Mouse (Mus musculus) inflammation-experienced regulatory T-cells, adult 6 months (primary cell): ENCODE results near the gene Rims4. TPM values are rescaled to one million over a fixed set of nuclear protein-coding genes. Genes with fewer than 3 reads are reported as not detected.

Source experiments
- ATAC-seq: one replicate; pipeline ENCODE4 v1.8.0; 2017
- polyA plus RNA-seq, 3 experiments: library from polyadenylated mRNA; unstranded; fragments of 100-300 nt; shearing (Covaris generic); gene quantifications; one replicate each; pipeline ENCODE4 v1.2.1; 2017

The Rims4 gene
- polyA plus RNA-seq, 3 experiments from 2014 or later = not detected

DNA sequence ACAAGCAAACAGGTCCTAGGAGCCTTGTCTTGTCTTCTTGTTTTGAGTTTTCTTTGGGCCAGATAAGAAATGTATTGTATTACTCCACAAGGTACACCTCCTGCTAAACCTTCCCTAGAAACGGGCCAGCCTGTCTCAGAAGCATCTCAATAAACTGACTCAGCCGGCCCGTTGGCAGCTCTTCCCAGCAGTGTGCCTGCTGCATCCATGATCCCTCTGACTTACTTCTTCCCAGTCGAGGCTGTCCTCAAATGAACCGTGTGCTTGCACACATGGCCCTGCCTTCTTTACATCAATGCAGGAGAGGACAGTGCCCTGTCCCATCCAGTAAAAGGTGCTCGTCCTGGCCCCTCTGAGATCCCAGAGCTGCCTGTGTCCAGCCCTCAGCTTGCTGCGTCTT is 8.9 kb downstream of the Rims4 start:
- ATAC-seq = no peak

DNA sequence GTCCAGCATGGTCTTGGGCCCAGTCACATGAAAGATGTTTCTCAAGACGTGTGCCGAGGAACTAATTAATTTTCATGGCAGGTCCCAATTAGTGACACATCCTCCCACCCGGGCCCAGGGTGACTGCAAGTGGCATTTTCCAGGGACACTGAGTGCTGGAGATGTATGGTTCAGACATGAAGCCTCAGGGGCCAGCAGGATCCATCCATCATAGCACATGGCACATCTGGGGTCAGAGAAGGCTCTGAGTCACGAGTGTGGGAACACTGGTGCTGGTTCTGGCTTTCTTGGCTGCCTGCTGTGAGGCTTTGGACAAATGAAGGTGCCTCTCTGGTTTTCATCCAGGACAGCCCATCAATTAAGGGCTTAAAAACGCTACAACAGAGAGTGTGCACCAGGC is 11.4 kb downstream of the Rims4 start:
- ATAC-seq = no peak

DNA sequence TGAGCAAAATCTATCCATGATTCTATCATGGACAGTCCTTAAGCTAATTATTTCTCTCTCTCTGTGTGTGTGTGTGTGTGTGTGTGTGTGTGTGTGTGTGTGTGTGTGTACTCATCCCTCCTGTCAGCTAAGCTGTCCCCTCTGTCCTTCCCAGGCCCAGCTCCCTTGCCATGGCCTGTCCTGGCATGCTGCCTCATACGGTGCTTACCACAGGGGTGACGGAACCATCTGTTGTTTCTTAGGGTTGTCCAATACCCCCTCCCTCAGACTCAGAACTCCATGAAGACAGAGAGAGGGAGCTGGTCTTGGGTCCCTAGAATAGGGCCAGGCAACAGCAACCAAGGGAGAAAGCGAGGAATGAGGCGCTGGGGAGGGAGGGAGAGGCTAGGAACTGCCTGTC is 14.2 kb downstream of the Rims4 start:
- ATAC-seq = no peak

DNA sequence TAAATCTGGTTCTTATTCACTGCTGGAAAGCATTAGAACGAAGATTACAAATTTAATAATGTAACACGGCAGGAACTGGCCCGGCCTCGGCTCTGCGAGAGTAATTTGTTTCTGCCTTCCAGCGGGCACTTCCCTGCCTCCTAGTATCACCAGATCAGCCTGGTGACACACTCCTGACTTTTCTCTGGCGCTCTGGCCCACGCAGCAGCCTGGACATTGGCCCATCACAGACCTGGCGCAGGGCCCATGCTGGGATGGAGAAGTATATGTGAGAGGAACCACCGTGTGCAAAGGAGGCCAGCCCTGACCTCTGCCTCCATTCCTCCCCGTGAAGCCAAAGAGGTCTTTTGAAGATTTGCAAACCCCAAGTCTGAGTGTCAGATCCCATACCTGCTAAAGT is 15.0 kb downstream of the Rims4 start:
- ATAC-seq = no peak

DNA sequence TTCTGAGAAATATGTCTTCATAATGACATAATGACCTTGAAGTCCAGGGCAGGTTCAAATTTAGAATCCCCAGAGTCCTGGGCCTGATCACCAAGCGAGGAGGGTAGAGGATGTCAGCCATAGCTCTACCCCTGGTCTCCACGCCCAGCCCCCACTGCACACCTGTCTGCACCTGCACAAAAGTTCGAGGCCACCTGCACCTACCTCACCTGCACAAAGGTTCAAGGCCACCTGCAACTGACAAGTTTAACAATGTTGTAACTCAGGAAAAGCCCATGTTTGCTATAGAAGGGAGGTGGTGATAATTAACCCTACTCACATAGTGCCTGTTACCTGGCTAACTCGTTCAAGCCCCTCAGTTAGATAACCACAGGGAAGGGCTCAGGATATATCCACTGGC is 16.0 kb downstream of the Rims4 start:
- ATAC-seq = no peak

DNA sequence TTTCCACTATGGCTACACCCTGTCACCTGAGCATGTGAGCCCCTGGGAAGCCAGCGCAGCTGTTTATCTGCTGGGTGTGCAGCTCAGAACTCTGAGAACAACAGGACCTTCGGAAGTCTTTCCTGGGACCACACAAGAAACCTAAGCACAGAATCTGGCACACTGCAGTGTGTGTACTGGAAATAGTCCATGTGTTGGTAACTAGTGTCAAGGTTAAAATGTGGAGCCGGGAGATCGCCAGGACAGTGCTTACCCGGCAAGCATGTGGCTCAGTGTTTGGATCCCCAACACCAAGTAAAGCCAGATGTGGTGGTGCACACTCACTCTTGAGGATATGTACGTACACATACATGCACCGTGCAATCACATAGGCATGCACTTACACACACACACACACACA is 17.4 kb downstream of the Rims4 start:
- ATAC-seq = no peak

DNA sequence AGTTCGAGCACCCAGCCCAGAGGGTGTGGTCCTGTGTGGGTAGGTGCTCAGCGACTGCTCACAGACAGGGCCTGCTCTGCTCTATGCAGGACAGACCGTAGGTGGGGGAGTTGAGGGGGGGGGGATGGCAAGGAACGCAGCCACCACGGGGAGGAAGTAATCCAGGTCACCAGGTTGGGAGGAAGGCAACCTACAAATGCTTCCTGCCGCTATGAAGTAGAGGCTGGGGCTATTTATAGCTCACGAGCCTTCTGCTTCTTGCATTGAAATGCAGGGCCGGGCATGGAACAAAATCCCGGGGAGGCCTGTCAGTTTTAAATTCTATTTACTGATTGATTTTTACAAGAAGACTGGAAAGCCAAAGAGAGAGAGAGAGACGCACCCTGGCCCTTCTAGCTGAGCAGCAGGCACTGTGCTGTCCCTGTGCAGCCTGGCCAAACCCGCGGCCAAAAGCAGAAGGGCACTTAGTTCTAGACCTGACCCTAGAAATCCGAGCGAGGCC is 18.5 kb downstream of the Rims4 start:
- no peak for ATAC-seq

DNA sequence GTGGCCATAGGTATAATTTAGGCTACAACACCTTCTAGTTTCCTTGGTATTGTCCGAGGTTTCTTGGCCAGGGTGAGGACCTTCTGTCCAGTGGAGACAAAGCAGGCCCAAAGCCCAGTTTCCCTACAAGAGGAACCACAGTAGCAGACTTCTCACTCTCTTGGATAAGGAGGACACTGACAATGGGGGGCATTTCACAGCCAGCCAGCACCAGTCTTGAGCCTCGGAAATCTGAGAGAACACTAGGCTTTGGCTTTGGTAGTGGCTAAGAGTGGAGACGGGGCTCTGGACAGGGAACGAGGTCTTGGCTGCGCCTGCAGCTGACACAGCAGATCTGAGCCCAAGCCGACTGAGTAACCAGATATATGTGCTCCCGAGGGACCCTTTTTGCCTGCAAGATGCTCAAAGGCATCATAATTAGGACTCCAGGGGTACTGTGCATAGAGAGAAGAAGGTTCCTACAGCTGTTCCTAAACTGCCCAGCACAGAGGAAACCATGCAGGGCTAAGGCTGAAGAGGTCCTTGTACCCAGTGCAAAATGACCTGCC is 20.4 kb downstream of the Rims4 start:
- ATAC-seq = no peak

DNA sequence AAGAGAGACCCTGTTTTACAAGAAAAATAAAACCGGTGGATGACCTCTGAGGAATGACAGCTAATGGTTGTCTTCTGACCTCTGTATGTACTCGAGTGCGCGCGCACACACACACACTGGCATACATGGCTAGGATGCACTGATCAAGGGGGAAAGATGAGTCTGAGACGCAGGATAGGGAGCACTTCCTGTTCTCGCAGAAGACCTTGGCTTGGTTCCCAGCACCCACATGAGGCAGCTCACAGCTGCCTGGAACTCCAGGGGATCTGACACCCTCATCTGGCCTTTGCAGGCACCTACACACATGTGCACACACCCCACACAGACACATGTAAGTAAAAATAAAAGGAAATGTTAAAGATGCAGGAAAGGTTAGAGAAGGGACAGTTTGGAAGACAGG is 21.5 kb downstream of the Rims4 start:
- no peak for ATAC-seq

DNA sequence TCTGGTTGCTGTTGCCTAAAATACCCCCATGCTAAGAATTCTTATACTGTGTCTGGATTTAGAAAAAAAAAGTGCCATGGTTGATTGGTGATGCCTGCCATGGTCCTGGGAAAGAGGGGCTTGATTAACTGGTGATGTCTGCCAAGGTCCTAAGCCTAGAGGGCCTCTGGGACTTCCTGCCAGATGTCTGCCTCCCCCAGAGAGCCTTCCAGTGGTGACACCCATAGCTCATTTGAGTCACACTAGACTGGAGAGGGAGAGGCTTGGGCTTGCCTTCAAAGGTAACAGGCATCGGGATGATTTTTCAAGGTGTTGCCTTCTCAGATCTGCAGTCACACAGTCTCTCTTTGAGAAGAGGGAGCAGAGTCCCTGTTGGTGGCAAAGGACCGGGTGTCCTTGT is 23.3 kb downstream of the Rims4 start:
- no peak for ATAC-seq

DNA sequence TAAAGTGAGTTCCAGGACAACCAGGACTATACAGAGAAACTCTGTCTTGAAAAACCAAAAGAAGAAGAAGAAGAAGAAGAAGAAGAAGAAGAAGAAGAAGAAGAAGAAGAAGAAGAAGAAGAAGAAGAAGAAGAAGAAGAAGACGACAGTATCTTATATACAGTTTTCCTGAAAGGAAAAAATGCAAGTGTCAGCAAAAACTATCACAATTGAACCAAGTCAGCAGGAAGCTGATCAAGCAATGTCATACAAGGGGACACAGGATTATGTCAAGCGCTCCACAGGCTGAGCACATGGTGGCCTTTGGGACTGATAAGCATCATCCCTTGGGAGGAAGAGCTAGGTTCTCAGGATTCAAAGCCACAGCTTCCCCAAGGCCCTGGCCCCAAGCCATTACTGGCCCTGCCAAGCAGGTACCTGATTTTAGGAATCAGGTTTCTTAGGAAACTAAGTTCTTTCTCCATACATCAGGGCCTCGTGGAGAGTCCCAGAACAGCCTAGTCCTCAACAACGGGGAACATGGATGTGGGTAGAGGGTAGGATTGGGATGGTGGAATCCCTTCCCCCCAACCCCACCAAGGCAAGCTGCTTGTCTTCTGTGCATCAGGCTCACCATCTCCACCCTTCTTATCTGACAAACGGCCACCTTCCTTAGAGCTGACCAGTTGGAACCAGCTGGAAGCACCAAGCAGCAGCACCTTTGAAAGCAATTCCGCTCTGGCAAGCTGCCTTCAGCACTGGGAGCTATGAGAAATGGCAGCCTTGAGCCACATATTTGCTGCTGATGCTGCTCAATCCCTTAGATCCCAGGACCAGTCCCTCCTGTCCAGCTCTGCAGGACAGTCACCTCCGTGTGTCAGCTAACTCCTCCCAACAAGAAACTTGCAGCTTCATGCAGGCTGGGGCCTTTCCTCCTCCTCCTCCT is 24.8 kb downstream of the Rims4 start:
- ATAC-seq = no peak

DNA sequence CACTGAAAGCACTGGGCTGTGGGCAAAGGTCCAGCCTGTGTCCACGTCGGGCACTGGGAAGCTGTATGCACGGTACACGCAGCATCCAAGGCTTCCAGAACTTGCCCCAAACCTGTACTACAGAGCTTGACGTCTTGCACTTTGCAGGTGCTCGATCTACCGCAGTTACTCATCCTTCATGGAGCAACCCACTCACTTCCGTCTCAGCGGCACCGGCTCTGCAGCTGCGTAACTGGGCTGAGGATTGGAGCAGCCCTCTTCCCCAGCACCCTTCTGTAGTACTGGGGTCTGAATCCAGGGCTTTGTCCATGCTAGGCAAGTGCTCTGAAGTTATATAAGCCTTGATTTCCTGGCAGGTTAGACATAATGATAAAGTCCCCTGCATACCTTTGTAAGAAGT is 27.2 kb downstream of the Rims4 start:
- no peak for ATAC-seq

DNA sequence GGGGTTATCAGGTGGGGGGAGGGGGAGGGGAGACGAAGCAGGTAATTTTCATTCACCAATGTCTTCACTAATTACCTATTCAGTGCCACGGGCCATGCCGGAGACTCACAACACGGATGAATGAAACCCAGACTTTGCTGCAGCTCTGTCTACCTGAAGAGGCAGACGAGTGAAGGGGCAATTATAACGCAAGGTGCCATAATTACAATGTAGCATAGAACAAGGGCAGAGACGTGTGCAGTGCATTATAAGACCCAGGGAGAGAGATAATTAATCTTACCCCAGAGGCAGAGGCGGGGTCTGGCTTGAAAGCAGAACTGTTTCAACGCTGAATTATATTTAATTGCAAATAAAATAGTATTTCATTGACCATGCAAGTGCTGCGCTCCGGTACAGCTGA is 27.9 kb downstream of the Rims4 start:
- no peak for ATAC-seq

DNA sequence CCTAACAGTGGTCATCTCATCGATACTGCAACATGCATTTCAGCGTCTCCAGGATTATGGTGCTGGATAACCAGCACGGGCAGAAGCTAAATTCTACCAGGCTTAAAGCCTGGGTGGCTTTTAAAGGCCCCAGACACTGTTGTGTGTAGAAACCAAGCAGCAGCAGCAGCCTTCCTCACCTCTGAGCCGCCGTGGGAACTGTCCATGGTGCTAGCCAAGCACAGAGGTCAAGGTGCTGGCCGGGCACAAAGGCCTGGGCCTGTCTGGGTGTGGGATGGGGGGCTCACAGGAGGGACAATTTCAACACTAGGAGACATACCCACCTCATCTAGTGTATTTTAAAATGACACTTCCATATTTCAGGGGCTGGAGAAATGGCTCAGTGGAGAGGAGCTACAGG is 29.1 kb downstream of the Rims4 start:
- no peak for ATAC-seq

DNA sequence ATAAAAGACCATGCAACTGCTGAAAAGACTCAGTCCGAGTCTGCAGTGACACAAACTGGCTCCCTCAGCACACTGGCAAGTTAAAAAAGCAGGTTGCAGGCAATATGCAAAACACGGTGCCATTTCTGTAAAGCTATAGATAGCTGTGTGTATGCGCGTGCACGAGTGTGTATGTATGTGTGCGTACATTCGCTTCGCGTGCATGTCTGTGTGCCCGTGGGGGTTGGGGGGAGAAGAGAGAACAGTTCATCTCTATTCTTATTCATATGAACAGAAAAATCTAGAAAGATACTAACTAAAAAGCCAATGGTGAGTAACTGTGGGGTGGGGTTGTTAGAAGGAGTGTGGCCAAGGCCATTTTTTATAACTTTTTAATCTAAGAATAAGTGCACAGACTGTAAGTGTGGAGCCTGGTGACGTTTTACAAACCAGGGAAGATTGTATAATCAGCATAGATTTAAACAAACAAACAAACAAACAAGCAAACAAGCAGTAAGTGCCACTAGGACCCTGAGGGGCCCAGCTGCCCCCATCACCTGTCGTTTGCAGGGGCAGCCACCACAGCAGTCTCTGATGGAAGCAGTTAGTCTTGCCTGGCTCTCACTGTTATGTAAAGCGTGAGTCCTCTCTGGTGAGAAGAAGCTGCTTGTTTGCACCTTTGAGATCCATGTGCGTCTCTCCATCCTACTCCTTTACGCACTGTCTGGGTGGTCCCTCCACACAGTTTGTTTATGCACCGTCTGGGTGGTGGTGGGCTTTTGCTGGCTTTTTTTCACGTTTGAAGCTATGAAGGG is 35.4 kb downstream of the Rims4 start:
- ATAC-seq = no peak

DNA sequence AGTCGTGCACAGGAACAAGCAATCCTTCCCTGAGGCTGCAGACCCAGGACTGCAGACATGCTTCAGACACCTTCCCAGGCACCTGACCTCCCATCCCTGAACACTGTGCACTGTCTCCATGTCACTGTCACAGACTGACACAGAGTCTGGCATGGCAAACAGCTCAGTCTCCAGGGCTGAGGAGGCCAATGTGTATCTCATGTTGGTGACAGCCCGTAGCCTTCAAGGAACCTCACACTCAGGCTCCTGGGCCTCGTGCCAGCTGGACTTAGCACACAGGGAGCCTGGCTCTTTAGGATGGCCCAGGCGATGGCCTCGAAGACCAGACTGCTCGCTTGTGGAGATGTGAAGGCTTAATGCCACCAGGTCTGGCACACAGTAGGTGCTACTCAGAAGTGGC is 37.6 kb downstream of the Rims4 start:
- ATAC-seq = no peak

DNA sequence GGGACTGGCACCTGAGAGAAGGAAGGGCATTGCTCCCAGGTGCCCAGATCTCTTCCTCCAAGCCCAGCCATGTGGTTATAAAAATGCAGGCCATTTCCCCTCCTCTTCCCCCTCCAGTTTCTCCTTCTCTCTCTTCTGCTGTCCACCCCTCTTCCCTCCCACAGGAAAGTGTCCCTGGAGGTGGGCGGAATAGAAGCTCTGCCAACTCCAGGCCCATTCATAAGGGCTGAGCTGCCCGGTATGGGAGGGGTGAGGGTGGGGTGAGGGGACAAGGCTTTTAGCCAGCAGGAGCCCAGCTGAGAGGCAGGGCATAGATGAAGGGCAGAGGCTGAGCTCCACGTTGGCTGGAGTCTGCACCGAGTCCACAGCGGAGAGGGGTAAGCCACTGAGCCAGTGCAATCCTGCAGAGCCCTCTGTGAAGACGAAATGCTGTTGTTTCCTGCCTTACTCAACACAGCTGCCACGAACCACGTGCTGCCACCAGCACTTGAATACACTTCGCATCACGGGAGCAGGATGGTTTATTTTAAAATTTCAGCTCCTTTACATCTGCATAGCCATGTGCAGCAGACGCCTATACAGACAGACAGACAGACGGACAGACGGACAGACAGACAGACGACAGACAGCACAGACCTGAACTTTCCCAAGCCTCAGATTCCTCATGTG is 41.5 kb downstream of the Rims4 start:
- ATAC-seq = no peak

DNA sequence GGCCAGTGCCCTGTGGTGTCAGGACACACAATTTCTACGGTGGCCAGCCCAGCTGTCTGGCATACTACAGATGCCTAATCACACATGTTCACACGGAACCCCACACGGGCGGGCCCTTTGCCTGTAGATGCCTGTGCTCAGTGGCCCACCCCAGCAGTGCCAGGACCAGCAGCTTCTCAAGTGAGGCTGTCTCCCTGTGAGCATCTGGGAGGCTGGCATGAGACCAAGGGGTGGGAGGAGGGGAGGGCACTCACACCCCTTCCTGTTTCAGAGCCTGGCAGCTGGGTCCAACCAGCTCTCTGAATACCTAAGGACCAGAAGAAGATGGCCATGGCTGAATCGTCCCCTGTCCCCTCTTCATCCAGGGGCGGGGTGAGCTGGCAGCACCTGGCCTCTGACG is 43.0 kb downstream of the Rims4 start:
- no peak for ATAC-seq

DNA sequence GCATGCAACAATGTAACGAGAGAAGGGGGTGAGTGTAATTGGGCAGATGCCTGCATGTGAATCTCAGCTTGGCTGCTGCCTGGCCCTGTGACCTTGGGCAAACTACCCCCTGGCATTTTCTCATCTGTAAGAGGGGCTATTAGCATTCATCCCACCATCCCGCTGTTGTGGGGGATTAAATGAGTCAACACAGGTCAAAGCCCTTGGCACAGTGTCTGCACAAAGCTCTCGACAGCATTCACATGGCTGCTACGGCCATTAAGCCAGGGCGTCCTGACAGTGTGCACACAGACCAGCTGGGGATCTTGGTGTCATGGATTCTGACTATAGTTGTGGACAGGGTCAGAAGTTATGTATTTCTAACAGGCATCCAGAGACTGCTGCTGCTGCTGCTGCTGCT is 43.6 kb downstream of the Rims4 start:
- no peak for ATAC-seq

DNA sequence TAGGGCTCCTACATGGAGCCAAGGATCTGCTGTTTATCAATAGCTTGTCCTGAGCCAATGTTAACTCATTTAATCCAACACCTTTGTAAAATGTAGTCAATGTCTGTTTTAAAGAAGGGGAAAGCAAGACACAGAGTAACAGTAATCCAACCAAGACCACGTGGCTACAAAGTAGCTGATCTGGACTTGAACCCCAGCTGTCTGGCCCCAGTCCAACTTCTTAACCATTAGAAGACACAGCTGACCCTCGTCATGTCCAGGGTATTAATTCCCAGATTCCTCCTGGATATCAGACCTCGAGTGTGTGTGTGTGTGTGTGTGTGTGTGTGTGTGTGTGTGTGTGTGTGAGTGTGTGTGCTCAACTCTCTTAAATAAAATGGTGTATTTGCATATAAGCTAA is 46.6 kb downstream of the Rims4 start:
- ATAC-seq = no peak

DNA sequence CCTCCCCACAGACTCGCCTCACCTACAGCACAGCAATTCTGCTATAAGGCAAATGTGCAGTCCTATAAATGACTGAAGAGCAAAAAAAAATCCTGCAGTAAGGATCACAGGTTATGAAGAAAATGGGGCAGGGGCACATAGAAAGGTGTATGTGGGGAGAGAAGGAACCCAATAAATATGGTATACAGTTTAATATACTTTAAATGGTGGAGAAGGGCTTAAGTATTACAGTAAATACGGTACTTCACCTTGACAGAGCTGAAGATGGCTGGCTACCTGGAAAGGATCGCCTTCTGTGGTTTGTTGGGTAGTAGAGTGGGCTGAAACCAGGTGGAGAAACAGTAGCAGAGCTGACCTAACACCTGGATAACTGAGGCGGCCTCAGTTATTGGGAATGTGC is 47.2 kb downstream of the Rims4 start:
- no peak for ATAC-seq

DNA sequence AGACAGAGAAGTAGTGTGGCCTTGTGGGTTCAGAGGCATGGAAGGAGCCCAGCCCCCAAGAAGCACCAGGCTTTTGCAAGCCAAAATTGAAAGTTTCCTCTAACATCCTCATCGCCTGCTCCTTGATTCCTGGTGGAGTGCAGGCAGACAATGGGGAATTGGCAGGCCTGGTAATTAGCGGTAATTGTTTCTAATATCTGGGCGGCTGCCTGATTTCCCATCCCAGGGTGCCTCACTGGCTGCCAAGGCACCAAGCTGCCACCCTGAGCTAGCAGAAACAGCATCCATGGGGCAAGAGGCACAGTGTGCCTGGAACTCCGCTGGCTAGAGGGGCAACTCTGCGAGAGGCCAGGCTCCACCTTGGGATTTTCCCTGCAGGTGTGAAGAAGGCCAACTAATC is 48.7 kb downstream of the Rims4 start:
- ATAC-seq = no peak

DNA sequence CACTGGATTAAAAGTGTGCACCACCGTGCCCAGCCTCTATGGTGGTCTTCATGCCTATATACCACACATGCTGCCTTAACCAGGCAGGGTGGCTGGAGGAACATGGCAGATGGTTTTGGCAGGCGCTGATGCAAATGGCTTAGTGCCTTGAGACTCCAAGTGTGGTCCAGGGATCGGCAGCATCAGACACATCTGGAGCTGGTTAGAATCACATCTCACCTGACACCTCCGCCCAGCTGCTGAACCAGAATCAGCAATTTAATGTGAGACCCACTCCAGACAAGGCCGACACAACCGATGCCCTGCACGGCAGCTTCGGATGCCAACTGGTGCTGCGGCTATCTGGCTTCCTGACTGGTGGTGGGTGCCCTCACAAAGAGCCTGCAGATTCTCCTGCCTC is 52.4 kb downstream of the Rims4 start:
- no peak for ATAC-seq
